Mouse (Mus musculus) CH12.LX (cell line): ENCODE measurements at regions not wholly inside any gene's neighbourhood (a gene's known extent, or its start where the extent isn't known, plus 50 kb on each side); places are given as distances from the start of the nearest gene placed in this dataset.

Experiments used
- DNase-seq: peaks from one replicate; pipeline ENCODE4 v3.0.0-alpha.2; 2013; ENCODE audit errors: extremely low read depth
- H3K27ac ChIP-seq: 2 replicates; pipeline ENCODE4 v1.5.1; 2012; ENCODE audit warnings: low read depth, mild to moderate bottlenecking, control low read depth, moderate library complexity; ENCODE audit not compliant: insufficient read depth
- H3K27me3 ChIP-seq: replicated peaks from 2 replicates; pipeline ENCODE3; 2012; ENCODE audit warnings: inconsistent platforms
- H3K36me3 ChIP-seq, 2 experiments: replicated peaks in 1 of 2; 2 replicates each; pipeline versions ENCODE3 to v1.6.1; 2012; ENCODE audit warnings: inconsistent platforms in 1 of 2, low read length in 1 of 2, mild to moderate bottlenecking in 1 of 2, mixed read lengths in 1 of 2, moderate library complexity in 1 of 2; ENCODE audit not compliant: control insufficient read depth in 1 of 2, insufficient read depth in 1 of 2
- H3K4me1 ChIP-seq, 2 experiments: 2 replicates each; pipeline ENCODE4 v1.6.1; 2012; ENCODE audit warnings: inconsistent platforms in 1 of 2, moderate library complexity in 1 of 2; ENCODE audit not compliant: insufficient read depth in 2 of 2, control insufficient read depth in 1 of 2
- H3K4me2 ChIP-seq: 2 replicates; pipeline ENCODE4 v1.6.1; 2012; ENCODE audit warnings: low read depth, mild to moderate bottlenecking, control low read depth; ENCODE audit not compliant: poor library complexity, insufficient read depth, severe bottlenecking
- H3K4me3 ChIP-seq, 3 experiments: fragments of 150-350 bp in 1 of 3; sonication (generic) in 1 of 3; replicated peaks in 1 of 3; 2 replicates each; pipeline versions ENCODE3 to v1.5.1; 2011 to 2012; ENCODE audit warnings: low read depth in 2 of 3, low read length in 2 of 3, mild to moderate bottlenecking in 2 of 3, moderate library complexity in 2 of 3, control low read depth in 1 of 3, improper control_type of control experiment in 1 of 3, inconsistent platforms in 1 of 3, mixed read lengths in 1 of 3; ENCODE audit not compliant: poor library complexity in 1 of 3
- H3K79me2 ChIP-seq: replicated peaks from 2 replicates; pipeline ENCODE4 v1.6.1; 2012; ENCODE audit warnings: mild to moderate bottlenecking, moderate library complexity; ENCODE audit not compliant: control insufficient read depth, poor library complexity, insufficient read depth, severe bottlenecking; ENCODE audit errors: extremely low read depth
- H3K9ac ChIP-seq: 2 replicates; pipeline ENCODE4 v1.6.1; 2012; ENCODE audit warnings: low read depth, mild to moderate bottlenecking, control low read depth, moderate library complexity; ENCODE audit not compliant: insufficient read depth
- H3K9me3 ChIP-seq: replicated peaks from 2 replicates; pipeline ENCODE3; 2012; ENCODE audit warnings: low read length, inconsistent platforms, mixed read lengths
- BHLHE40 ChIP-seq: IDR thresholded peaks from 2 replicates; pipeline ENCODE4 v1.6.1; 2011; ENCODE audit warnings: mild to moderate bottlenecking, low read depth, low read length, improper control_type of control experiment
- ELF1 ChIP-seq: IDR thresholded peaks from 2 replicates; pipeline ENCODE4 v1.6.1; 2014; ENCODE audit warnings: low read depth, mild to moderate bottlenecking, inconsistent platforms, low read length, improper control_type of control experiment
- EP300 ChIP-seq: IDR thresholded peaks from 2 replicates; pipeline ENCODE4 v1.6.1; 2011; ENCODE audit warnings: low read length, improper control_type of control experiment
- ETS1 ChIP-seq: conservative IDR thresholded peaks from 2 replicates; pipeline ENCODE4 v1.6.1; 2012; ENCODE audit warnings: low read depth, mild to moderate bottlenecking, inconsistent platforms, low read length, improper control_type of control experiment, moderate library complexity
- IRF4 ChIP-seq: IDR thresholded peaks from 2 replicates; pipeline ENCODE4 v1.6.1; 2014; ENCODE audit warnings: low read depth, mild to moderate bottlenecking, inconsistent platforms, low read length, improper control_type of control experiment
- KAT2A ChIP-seq: IDR thresholded peaks from 2 replicates; pipeline ENCODE4 v1.6.1; 2012; ENCODE audit warnings: low read length, improper control_type of control experiment, inconsistent platforms; ENCODE audit not compliant: insufficient replicate concordance
- MAFK ChIP-seq: IDR thresholded peaks from 2 replicates; pipeline ENCODE4 v1.6.1; 2011; ENCODE audit warnings: low read length, improper control_type of control experiment; ENCODE audit not compliant: insufficient replicate concordance
- MAX ChIP-seq: IDR thresholded peaks from 2 replicates; pipeline ENCODE4 v1.6.1; 2011; ENCODE audit warnings: low read length, improper control_type of control experiment
- MEF2A ChIP-seq: IDR thresholded peaks from 2 replicates; pipeline ENCODE4 v1.6.1; 2014; ENCODE audit warnings: low read depth, mild to moderate bottlenecking, inconsistent platforms, low read length, improper control_type of control experiment, borderline replicate concordance
- PAX5 ChIP-seq: IDR thresholded peaks from 2 replicates; pipeline ENCODE4 v1.6.1; 2012; ENCODE audit warnings: low read length, inconsistent platforms, mixed read lengths
- POLR2AphosphoS2 ChIP-seq: IDR thresholded peaks from 2 replicates; pipeline ENCODE4 v1.6.1; 2011; ENCODE audit warnings: low read depth, low read length, improper control_type of control experiment
- SIN3A ChIP-seq: IDR thresholded peaks from 2 replicates; pipeline ENCODE4 v1.6.1; 2012; ENCODE audit warnings: low read length, improper control_type of control experiment, inconsistent platforms
- SMC3 ChIP-seq: IDR thresholded peaks from 2 replicates; pipeline ENCODE4 v1.6.1; 2011; ENCODE audit warnings: low read depth, low read length, improper control_type of control experiment
- TCF12 ChIP-seq: IDR thresholded peaks from 2 replicates; pipeline ENCODE4 v1.6.1; 2014; ENCODE audit warnings: low read depth, mild to moderate bottlenecking, inconsistent platforms, low read length, improper control_type of control experiment
- USF2 ChIP-seq: conservative IDR thresholded peaks from 2 replicates; pipeline ENCODE4 v1.6.1; 2011; ENCODE audit warnings: low read depth, low read length, improper control_type of control experiment
- ZNF384 ChIP-seq: IDR thresholded peaks from 2 replicates; pipeline ENCODE4 v1.6.1; 2012; ENCODE audit warnings: low read depth, low read length, improper control_type of control experiment, inconsistent platforms
- dilution Hi-C: fragments of 300-500 bp; cut with MboI; formaldehyde crosslinking; loops from 2 replicates; pipeline ENCODE4 v1.14.3; 2020; ENCODE audit warnings: low sequenced_read_pairs; ENCODE audit not compliant: extremely low pct_unique_long_range_greater_than_20kb, extremely low pct_ligation_motif_present
- in situ Hi-C: fragments of 300-500 bp; cut with MboI; formaldehyde crosslinking; loops from 3 replicates; pipeline ENCODE4 v1.14.3; 2019; ENCODE audit warnings: low sequenced_read_pairs, low pct_ligation_motif_present, low pct_unique_long_range_greater_than_20kb, mixed read lengths

DNA sequence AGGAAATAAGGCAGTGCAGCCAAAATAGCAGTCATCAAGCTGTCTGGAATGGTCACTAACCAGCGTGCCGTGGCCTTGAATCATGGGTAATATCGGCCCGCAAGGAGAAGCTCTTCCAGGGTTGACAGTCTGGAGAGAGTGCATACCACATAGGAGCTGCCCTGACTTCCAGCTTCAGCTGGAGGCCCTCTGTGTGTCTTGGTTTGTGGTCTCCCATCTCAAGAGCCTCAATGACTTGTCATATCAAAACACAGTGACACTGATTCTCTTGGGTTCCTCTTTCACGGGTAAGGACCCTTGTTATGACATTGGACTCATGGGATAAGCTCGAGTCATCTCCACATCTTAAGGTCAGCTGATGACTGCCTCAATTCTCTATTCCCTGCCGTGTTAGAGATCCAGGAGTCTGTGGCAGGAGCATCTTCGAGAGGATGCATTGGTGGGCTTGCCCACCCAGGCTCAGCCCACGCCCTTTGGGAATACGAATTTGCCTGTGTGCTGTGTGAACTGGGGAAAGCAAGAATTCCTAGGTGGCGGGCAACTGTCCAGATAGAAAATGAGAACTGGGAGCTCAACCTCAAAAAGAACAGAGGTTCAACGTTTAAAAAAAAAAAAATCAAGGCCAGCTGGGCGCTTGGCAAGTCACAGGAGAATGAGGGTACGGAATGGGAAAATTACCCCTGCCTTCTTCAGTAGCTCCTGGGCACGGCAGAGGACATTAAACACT lies 141.4 kb upstream of the Ado start:
- H3K27me3 ChIP-seq, result no peaks in the 10 kb centered on the region
- no peak overlapping the region for H3K27ac ChIP-seq
- dilution Hi-C loops, result no loop called here
- H3K36me3 ChIP-seq, result no peaks in the 10 kb centered on the region
- in situ Hi-C loops, result no loop called here
- TF ChIP-seq ZNF384 (peak; percentile 65), USF2 (no peak)
- TF ChIP-seq, all 38 proteins: peak for 1
- Histone ChIP-seq H3K9ac (peak overlapping the region; percentile 67), H3K4me1 (peaks cover 10 to 33% of the 10 kb centered on the region in 2 experiments), H3K79me2 (no peaks in the 10 kb centered on the region), H3K4me3 (no peak overlapping the region), H3K9me3 (no peaks in the 10 kb centered on the region), H3K4me2 (peak overlapping the region; percentile 72)
- peak; percentile 30 for DNase-seq

DNA sequence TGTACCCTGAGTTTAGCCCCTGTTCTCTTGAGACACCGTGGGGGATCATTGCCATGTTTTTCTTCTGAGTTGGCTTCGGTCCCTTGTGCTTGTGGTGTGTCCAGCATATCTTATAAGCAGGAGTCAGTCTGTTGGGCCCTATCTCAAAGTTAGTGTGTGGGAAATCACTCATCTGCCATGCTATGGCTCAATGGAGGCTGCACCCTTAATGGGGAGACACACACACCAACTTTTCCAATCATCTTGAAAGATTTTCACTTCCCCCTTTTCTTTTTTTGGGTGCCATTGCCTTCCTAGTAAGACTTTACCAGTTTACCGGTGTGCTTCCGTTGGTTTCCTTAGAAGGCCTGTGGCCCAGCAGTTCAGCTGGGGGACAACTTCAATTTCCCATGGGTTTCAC lies 130.6 kb upstream of the Ado start:
- Histone ChIP-seq H3K4me3 (no peak overlapping the region), H3K27me3 (no peaks in the 10 kb centered on the region), H3K9ac (no peak overlapping the region), H3K27ac (peak overlapping the region; percentile 22; the same call in 1 of the 2 replicates), H3K4me2 (no peak overlapping the region), H3K36me3 (no peaks in the 10 kb centered on the region), H3K4me1 (peaks cover 8 to 30% of the 10 kb centered on the region in 2 experiments), H3K79me2 (no peaks in the 10 kb centered on the region), H3K9me3 (no peaks in the 10 kb centered on the region)
- TF ChIP-seq TCF12 (peak; percentile 45; the same call in 1 of the 2 replicates), SIN3A (0 out of 2 replicates have a peak, but pooled peaks have one; percentile 8), KAT2A (0 out of 2 replicates have a peak, but pooled peaks have one; percentile 39), MEF2A (peak; percentile 91), ETS1 (peak; percentile 73), USF2 (no peak), MAX (0 out of 2 replicates have a peak, but pooled peaks have one; percentile 20), BHLHE40 (0 out of 2 replicates have a peak, but pooled peaks have one; percentile 50), POLR2AphosphoS2 (no peak), MAFK (0 out of 2 replicates have a peak, but pooled peaks have one; percentile 22), ELF1 (no peak), EP300 (peak; percentile 84), IRF4 (peak; percentile 81; the same call in 1 of the 2 replicates), PAX5 (no peak), SMC3 (no peak)
- peak; percentile 59 for DNase-seq
- dilution Hi-C loops (no loop called here), in situ Hi-C loops (no loop called here)
